Mouse (Mus musculus) embryonic facial prominence, embryonic 15.5 days (tissue): ENCODE results near the gene Clec2i. TPM values are rescaled to one million over a fixed set of nuclear protein-coding genes. Genes with fewer than 3 reads are reported as not detected.
"Not testable (repeated sequence)": the region's sequence is repeated elsewhere in the genome, so short reads cannot be mapped to it uniquely, and the experiment has no call there.

Experiments
- ATAC-seq: fragments of 200-750 bp; cut with Nextera tagmentation; 2 replicates; pipeline ENCODE4 v1.8.0; 2017; ENCODE audit warnings: low read depth, moderate TSS enrichment; ENCODE audit not compliant: insufficient number of reproducible peaks, low FRiP score, low TSS enrichment
- H3K27ac ChIP-seq: fragments of 300-500 bp; sonication (generic); replicated peaks from 2 replicates; pipeline ENCODE4 v1.5.1; 2015; ENCODE audit warnings: mild to moderate bottlenecking, inconsistent platforms
- H3K27me3 ChIP-seq: fragments of 300-500 bp; sonication (generic); 2 replicates; pipeline ENCODE4 v1.6.1; 2015; ENCODE audit warnings: inconsistent platforms
- H3K36me3 ChIP-seq: fragments of 300-500 bp; sonication (generic); 2 replicates; pipeline ENCODE4 v1.6.1; 2015; ENCODE audit warnings: mild to moderate bottlenecking, inconsistent platforms
- H3K4me1 ChIP-seq: fragments of 300-500 bp; sonication (generic); 2 replicates; pipeline ENCODE4 v1.6.1; 2015; ENCODE audit warnings: inconsistent platforms
- H3K4me2 ChIP-seq: fragments of 300-500 bp; sonication (generic); replicated peaks from 2 replicates; pipeline ENCODE4 v1.6.1; 2015; ENCODE audit warnings: mild to moderate bottlenecking, inconsistent platforms
- H3K4me3 ChIP-seq: fragments of 300-500 bp; sonication (generic); replicated peaks from 2 replicates; pipeline ENCODE4 v1.5.1; 2015; ENCODE audit warnings: mild to moderate bottlenecking, inconsistent platforms
- H3K9ac ChIP-seq: fragments of 300-500 bp; sonication (generic); 2 replicates; pipeline ENCODE4 v1.6.1; 2015; ENCODE audit warnings: inconsistent platforms
- H3K9me3 ChIP-seq: fragments of 300-500 bp; sonication (generic); replicated peaks from 2 replicates; pipeline ENCODE4 v1.6.1; 2016; ENCODE audit warnings: inconsistent platforms
- WGBS: fragments of 180-500 bp; shearing (Covaris S2); methylation state at CpG from one replicate; pipeline ENCODE4 v1.1.7; 2015; 5-methylcytosine and 5-hydroxymethylcytosine counted together
- polyA plus RNA-seq: library from polyadenylated mRNA; unstranded; fragments of >200 nt; fragmentation: Nextera tagmentation; extraction: Ambion mirVana; gene quantifications from 2 replicates; pipeline ENCODE4 v1.2.1, GENCODE M21; 2015

Clec2i gene
- 0.12 and 0.36 TPM in 2 replicates for polyA plus RNA-seq

DNA sequence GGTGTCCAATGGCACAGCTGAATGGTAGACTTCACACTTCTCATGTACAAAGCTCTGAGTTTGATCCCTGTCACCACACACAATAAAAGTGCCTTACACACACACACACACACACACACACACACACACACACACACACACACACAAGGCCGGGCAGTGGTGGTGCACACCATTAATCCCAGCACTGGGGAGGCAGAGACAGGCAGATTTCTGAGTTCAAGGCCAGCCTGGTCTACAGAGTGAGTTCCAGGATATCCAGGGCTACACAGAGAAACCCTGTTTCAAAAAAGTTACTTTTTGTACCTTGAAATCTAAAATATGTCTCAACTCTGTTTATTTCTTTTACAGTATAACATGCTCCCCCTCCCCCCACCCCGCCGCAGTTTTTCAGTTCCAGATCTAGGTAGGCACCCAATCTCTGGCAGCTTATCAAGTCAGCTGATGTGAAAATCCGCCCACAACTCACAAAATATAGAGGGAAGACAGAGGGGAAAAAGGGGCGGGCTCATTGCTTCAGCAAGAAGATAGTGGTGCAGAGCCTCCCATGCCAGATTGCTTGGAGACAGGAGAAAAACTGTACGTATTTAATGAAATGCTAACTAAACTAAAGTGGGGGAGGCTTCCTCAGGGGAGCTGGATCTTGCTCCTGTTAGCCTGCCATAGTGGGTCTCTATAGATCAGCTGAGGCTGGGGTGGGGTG lies at the start of gene Clec2i:
Gene Clec2i (plus strand): TSS at position 498 of the 700 bp plus-strand sequence.
- not testable (repeated sequence) for H3K4me2 ChIP-seq, H3K27ac ChIP-seq, H3K4me3 ChIP-seq, H3K9me3 ChIP-seq, H3K36me3 ChIP-seq, H3K27me3 ChIP-seq, H3K9ac ChIP-seq, H3K4me1 ChIP-seq, ATAC-seq
- 83% methylated on average over 6 of the region's 6 CpGs for WGBS

DNA sequence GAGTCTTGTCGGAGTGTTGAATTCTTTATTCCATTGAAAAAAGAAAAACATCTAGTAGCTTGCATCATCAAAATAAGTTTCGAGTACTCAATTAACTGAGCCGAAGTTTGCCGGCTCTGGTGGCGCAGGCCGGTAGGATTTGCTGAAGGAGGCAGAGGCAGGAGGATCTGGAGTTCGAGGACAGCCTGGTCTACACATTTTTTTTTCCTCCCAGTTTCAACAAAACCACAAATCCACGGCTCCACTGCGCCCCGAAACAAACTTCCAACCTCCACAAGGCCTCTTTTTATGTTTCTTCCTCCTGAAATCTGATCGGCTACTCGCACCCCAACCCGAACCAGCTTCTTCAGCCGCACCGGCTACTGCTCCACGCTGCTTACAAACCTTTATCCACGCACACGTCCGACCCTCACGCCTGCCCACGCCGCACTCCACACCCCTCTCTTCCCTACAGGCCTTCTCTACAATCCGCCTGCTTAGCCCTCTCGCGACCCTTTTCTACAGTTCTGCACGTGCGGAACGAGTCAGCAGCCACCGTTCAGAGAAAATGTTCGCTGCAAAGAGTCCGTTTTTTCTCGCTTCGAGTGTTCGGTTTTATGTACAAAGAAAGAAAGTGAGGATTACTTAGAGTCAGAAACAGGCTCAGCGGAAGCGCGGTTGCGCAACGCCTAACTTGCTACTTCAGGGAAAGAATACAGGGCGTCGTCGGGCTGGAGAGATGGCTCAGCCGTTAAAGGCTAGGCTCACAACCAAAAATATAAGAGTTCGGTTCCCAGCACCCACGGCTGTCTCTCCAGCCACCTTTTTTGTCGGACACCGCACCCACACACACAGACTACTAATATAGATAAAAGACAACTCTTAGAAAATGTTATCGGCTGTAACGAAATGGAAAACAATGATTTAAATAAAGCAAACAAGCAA lies 48.8 kb upstream of the Clec2i start:
- Histone ChIP-seq H3K9me3 (no peaks in the 10 kb centered on the region), H3K27me3 (no peaks in the 10 kb centered on the region), H3K4me1 (peaks cover 22% of the 10 kb centered on the region; the same call in 1 of the 2 replicates), H3K27ac (peak overlapping the region; percentile 98), H3K9ac (peak overlapping the region; percentile 80), H3K4me3 (peak overlapping the region; percentile 82), H3K4me2 (peak overlapping the region; percentile 70), H3K36me3 (no peaks in the 10 kb centered on the region)
- peak; percentile 58; the same call in 1 of the 2 replicates for ATAC-seq
- under 1% methylated on average over 49 of the region's 49 CpGs for WGBS

DNA sequence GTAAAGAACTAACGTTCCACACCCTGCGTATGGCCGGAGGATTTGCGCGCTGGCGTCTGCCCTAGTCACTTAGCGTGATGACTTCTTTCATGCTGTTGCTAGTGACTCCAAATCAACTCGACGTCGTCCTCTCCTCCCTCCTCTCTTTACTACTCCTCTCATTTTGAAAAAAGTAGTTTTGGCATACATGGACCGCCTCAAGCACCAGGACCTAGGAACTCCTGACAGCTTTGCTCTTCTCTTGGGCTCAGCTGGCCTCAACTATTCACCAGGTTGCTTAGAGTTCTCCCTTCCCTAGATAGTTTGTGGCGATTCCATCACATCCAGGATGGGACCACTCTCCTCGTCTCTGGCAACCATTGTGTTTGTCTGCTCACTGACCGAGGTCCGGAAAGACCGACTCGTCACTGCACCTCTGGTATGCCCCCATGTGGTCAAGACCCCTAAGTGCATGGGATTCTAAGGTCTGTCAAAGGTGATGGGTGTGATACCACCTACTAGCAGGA lies 48.1 kb upstream of the Clec2i start:
- peak overlapping the region; percentile 82 for H3K4me3 ChIP-seq
- ATAC-seq = no peak
- H3K9me3 ChIP-seq = no peaks in the 10 kb centered on the region
- H3K4me2 ChIP-seq = peak overlapping the region; percentile 70
- no peaks in the 10 kb centered on the region for H3K36me3 ChIP-seq
- H3K9ac ChIP-seq = peak overlapping the region; percentile 42
- H3K27me3 ChIP-seq = no peaks in the 10 kb centered on the region
- peak overlapping the region; percentile 98 for H3K27ac ChIP-seq
- under 1% methylated on average over 17 of the region's 17 CpGs for WGBS
- H3K4me1 ChIP-seq = peaks cover 25% of the 10 kb centered on the region

DNA sequence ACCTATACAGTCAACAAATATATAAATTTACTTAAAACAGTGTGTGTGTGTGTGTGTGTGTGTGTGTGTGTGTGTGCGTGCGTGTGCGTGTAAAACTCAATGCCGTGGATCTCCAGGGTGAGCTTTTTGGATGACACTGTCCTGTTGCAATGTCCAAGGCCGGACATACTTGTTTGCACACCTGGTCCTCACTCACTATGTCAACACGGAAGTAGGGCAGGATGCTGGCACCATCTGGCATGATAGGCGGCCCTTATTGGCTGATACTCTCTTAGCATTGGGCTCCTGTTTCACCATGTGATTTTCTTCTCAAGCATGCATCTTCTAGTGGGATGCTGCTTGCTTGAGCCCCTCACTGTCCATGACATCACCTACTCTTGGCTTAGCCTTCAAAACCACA lies 47.5 kb upstream of the Clec2i start:
- Histone ChIP-seq H3K4me2 (peak overlapping the region; percentile 70), H3K4me1 (peaks cover 29% of the 10 kb centered on the region), H3K9me3 (no peaks in the 10 kb centered on the region), H3K36me3 (no peaks in the 10 kb centered on the region), H3K27ac (0 out of 2 replicates have a peak overlapping the region, but pooled peaks have one; percentile 11), H3K27me3 (no peaks in the 10 kb centered on the region), H3K9ac (no peak overlapping the region), H3K4me3 (peak overlapping the region; percentile 82)
- ATAC-seq = no peak
- WGBS = 65% methylated on average over 7 of the region's 7 CpGs

DNA sequence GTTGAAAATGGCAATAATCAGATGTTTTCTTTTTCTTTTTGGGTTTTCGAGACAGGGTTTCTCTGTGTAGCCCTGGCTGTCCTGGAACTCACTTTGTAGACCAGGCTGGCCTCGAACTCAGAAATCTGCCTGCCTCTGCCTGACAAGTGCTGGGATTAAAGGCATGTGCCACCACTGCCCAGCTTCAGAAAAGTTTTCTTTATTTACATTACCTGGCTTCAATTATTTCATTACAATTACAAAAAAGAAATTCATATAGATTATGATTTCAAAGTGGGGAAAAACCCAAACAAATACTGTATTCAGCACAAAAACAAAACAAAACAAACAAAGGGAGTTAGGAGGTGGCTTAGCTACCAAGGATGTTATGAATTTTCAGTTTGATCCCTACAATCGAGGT lies 46.7 kb upstream of the Clec2i start:
- H3K36me3 ChIP-seq, H3K9me3 ChIP-seq, H3K4me2 ChIP-seq, H3K9ac ChIP-seq, H3K27me3 ChIP-seq, ATAC-seq, H3K4me3 ChIP-seq, H3K27ac ChIP-seq: not testable (repeated sequence)
- 83% methylated on average over 3 of the region's 3 CpGs for WGBS
- H3K4me1 ChIP-seq = peaks cover 29% of the 10 kb centered on the region

DNA sequence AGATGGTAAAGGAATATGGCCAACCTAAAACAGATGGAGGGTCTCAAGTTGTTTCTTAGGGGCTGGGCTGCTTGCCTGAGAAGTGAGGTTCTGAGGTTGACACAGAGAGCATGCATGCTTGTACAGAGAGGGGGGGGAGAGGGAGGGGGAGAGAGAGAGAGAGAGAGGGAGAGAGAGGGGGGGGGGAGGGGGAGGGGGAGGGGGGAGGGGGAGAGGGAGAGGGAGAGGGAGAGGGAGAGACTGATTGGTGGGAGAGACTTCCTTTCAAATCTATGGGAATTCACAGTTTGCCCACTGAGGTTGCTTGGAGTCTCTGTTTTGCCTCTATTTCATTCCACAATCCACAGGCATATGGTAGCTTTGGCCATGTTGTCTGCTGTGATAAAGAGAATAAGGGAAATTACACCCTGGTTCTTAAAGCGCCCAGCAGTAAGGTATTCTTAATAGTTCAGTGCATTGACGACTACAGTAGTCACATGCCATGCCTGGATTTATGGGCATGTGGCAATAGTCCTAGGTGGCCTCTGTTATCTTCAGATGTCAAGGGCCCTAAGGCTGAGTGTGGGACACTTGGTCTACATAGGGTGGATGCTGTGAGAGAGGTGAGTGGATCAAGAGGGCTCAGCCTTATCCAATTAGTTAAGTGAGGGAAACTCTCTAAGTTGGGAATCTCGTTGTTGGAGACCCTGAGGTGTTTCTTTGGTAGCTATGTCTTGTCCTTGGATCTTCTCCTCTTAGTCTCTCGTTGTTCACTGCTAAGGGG lies 45.9 kb upstream of the Clec2i start:
- no peaks in the 10 kb centered on the region for H3K27me3 ChIP-seq
- H3K27ac ChIP-seq = peak overlapping the region; percentile 95
- 37% methylated on average over 4 of the region's 4 CpGs for WGBS

DNA sequence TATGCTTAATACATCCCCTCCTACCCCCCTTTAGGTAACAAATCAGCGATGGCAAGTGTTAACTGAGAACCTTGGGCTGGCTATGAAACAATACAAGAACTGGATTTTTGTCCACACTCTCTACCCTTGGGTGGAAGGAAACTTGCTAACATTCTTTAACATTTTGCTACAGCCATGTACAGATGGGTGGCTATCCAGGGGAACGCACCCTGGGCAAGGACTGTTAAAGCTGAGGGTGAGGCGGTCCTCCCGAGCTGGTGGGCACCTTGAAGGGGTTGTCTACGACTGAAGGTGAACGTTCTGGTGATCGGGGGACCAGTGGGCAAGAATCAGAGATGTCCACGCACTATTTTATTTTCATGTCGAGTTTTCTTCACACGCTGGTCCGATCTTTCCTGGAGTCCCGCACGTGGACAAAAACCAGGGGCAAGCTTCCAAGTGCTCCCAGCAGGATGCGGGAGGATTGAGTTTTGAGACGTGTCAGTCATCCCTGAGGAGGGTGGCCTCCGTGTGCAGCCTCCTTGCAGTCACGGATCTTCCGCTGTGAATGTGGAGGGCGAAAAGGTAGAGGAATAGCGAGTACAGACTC lies 44.9 kb upstream of the Clec2i start:
- Histone ChIP-seq H3K36me3 (no peaks in the 10 kb centered on the region), H3K9ac (peak overlapping the region; percentile 50), H3K9me3 (no peaks in the 10 kb centered on the region), H3K4me1 (peaks cover 22% of the 10 kb centered on the region), H3K4me2 (peak overlapping the region; percentile 61), H3K27me3 (no peaks in the 10 kb centered on the region), H3K4me3 (peak overlapping the region; percentile 66), H3K27ac (peak overlapping the region; percentile 95)
- no peak for ATAC-seq
- WGBS = under 1% methylated on average over 20 of the region's 20 CpGs

More for the DNA sequence above, 45.9 kb upstream of the Clec2i start:
- no peaks in the 10 kb centered on the region for H3K9me3 ChIP-seq
- no peak overlapping the region for H3K9ac ChIP-seq
- H3K4me3 ChIP-seq = peak overlapping the region; percentile 66
- H3K4me1 ChIP-seq = peaks cover 29% of the 10 kb centered on the region
- H3K36me3 ChIP-seq = no peaks in the 10 kb centered on the region
- H3K4me2 ChIP-seq = peak overlapping the region; percentile 61
- no peak for ATAC-seq

DNA sequence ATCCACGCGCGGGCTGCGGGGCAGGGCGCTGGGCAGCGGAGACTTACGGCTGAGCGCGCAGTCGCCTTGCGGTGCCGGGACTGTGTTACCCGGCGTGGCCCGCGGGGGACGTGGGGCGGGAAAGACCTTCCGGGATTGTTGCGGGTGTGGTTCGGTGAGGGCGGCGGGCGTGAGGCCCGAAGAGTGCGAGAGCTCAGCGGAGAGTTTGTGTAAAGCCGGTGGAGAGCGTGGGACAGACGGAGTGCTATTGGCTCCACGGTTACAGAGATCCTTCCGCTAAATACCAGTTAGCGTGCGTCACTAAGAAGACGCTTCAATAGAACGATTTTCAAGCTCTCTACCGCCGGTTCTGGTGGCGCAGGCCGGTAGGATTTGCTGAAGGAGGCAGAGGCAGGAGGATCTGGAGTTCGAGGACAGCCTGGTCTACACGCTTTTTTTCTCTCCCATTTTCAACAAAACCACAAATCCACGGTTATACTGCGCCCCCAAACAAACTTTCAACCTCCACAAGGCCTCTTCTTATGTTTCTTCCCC lies 44.4 kb upstream of the Clec2i start:
- Histone ChIP-seq H3K4me3 (peak overlapping the region; percentile 66), H3K27ac (peak overlapping the region; percentile 95), H3K27me3 (no peaks in the 10 kb centered on the region), H3K4me2 (peak overlapping the region; percentile 62), H3K9me3 (no peaks in the 10 kb centered on the region), H3K36me3 (no peaks in the 10 kb centered on the region), H3K9ac (peak overlapping the region; percentile 69), H3K4me1 (peaks cover 22% of the 10 kb centered on the region)
- peak; percentile 83 for ATAC-seq
- under 1% methylated on average over 44 of the region's 44 CpGs for WGBS

DNA sequence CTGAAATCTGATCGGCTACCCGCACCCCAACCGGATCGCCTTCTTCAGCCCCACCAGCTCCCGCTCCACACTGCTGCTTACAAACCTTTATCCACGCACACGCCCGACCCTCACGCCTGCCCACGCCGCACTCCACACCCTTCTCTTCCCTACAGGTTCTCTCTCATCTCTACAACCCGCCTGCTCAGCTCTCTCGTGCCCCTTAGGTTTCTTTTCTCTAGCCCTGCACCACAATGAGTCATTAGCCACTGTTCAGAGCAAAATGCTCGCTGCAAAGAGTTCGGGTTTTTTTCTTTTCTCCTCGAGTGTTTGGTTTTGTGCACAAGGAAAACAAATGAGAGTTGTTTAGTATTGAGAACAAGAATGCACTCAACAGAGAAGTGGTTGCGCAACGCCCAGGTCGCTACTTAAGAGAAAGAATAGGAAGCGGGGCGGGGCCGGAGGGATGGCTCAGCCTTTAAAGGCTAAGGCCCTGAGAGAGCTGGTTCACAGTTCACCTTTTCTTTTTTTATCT lies 43.9 kb upstream of the Clec2i start:
- under 1% methylated on average over 22 of the region's 22 CpGs for WGBS
- ATAC-seq = peak; percentile 27
- H3K4me2 ChIP-seq = peak overlapping the region; percentile 62

DNA sequence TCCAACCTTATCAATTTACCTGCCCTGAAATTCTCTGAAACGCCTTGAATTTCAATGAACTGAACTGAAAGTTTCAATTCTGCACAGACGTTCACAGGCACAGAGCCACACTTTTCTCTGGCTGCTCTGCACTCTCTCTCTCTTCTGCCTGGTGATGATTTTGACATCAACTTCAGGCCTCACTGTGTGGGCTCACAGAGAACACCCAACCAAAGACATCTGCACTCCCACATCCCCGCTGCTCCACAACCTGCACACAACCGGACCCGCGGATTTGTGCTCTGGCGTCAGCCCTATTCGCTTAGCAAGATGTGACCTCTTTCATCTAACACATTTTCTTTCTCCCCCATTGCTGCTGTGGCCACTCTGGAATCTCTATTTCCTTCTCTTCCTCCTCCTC lies 43.3 kb upstream of the Clec2i start:
- 24% methylated on average over 8 of the region's 8 CpGs for WGBS
- no peaks in the 10 kb centered on the region for H3K36me3 ChIP-seq
- peak overlapping the region; percentile 95 for H3K27ac ChIP-seq
- 0 out of 2 replicates have a peak overlapping the region, but pooled peaks have one; percentile 69 for H3K9ac ChIP-seq
- H3K4me3 ChIP-seq = peak overlapping the region; percentile 66
- no peaks in the 10 kb centered on the region for H3K9me3 ChIP-seq
- H3K4me1 ChIP-seq = peaks cover 22% of the 10 kb centered on the region
- no peak for ATAC-seq
- peak overlapping the region; percentile 62 for H3K4me2 ChIP-seq
- no peaks in the 10 kb centered on the region for H3K27me3 ChIP-seq

More for the DNA sequence above, 43.9 kb upstream of the Clec2i start:
- Histone ChIP-seq H3K4me3 (peak overlapping the region; percentile 66), H3K9me3 (no peaks in the 10 kb centered on the region), H3K4me1 (peaks cover 22% of the 10 kb centered on the region), H3K27ac (peak overlapping the region; percentile 95), H3K27me3 (no peaks in the 10 kb centered on the region), H3K36me3 (no peaks in the 10 kb centered on the region), H3K9ac (peak overlapping the region; percentile 69)
